Mouse (Mus musculus) embryo, embryonic 11.5 days (tissue): ENCODE measurements around the gene Calu.

Experiments
- DNase-seq: peaks from one replicate; pipeline ENCODE4 v3.0.0-alpha.2; 2012; ENCODE audit warnings: low read depth, low spot score

Calu gene

DNA sequence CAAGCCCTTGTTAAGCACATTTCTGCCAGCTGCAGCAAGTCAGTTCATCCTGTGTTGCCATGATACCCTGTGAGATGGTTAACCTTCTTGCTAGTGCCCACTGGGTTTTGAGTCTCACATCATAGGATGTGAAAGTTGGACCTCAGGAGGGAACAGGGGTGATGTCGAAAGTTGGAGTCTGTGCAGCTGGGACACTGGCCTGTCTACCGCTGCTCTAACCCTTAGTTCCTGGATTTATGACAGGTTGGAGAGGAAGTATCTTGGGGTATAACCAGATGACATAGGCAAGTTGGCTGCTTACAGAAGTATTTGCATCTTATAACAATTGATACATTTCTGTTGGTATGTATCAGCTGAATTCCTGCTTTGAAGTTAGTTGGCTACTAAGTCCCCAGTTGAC is 72.7 kb downstream of the Calu start:
- DNase-seq = no peak

- no peak for DNase-seq
These were observed 77.2 kb downstream of the Calu start for GRCm38 (mm10) chr6:29425118-29425517.

- DNase-seq = no peak
These were observed 78.5 kb downstream of the Calu start for GRCm38 (mm10) chr6:29426331-29426730.
